Mouse (Mus musculus): ENCODE results near the gene Plin3.

Plin3 gene

DNA sequence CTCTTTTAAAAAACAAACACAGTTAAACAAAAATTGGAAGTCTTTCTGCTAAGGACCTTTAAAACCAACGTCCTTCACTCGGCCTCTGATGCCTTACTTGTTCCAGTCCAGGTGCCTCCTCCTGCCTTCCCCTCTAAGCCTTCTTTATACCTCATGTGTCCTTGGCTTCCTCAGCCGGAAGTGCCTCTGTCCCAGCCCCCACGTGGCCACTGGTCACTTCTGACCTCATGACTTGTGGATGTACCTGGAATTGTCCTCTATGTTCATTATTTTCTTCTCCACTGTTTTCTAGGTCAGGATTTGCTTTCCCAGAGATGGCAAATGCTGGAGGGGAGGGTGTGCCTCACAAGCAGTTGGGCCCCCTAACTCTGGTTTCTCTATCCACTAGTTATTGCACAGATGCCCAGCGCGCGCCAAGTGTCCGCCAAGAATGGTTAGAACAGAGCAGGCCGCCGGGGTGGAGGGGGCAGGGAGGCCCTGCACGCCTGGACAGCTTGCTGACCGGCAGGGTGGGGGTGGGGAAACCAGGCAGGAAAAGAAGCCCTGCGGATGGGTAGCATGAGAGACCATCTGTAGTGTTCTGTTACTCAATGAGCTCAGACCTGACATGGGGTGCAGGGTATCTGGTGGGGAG, 9.8 kb upstream of the Plin3 start:
- DNase-seq (ENCODE audit: low read depth, low spot score): no peak

DNA sequence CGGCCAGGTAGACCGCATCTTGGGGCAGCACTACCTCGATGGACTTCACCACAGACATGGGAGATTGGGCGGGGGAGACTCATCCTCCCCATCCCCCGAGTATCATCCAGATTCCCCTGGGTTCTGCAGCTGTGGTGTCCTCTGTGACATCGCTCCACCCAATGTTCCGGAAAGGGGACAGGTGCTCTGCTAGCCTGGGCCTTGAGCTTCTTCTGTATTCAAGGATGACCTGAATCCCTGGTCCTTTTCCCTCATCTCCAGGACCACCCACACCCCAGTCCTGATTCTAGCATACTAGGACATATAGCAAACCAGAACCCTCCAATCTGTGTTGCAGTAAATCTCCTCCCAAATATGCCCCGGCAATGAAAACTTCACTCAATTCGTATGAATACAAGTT, 7.5 kb upstream of the Plin3 start, which contains the start of gene Arrdc5:
TSS of gene Arrdc5 (minus strand) at position 101 of the 400 bp plus-strand sequence.
- no peak for DNase-seq (ENCODE audit: low read depth, low spot score)

DNA sequence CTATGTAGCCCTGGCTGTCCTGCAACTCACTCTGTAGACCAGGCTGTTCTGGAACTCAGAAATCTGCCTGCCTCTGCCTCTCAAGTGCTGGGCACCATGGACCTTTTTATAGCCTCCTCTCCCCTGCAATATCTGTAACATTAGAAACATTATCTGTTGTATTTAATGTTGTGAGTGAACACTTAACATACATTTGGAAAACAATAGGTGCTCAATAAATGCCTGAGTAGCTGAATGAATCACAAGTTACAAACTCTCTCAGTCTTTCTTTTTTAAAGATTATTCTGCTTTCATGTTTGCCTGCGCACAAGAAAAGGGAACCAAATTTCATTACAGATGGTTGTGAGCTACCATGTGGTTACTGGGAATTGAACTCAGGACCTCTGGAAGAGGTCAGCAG, 5.6 kb upstream of the Plin3 start:
- no peak for DNase-seq (ENCODE audit: low read depth, low spot score)

DNA sequence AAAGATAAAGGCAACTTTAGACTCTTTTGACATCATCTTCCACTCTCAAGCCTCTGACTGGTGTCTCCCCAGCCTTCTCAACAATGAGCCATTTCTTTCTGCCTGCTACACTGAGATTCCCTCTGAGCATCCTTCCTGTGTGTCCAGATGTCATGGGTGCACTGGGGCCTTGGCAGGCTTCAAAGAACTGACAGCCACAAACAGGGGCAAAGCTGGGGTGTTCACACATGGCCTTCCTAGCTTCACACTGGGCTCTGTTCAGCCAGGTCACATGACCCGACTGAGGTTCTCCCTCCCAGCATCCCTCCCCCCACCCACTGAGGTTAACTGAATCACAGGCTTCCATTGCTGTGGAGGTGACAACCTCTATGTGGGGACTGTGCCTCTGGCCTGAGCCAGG, 3.5 kb upstream of the Plin3 start:
- DNase-seq (ENCODE audit: low read depth, low spot score): no peak

DNA sequence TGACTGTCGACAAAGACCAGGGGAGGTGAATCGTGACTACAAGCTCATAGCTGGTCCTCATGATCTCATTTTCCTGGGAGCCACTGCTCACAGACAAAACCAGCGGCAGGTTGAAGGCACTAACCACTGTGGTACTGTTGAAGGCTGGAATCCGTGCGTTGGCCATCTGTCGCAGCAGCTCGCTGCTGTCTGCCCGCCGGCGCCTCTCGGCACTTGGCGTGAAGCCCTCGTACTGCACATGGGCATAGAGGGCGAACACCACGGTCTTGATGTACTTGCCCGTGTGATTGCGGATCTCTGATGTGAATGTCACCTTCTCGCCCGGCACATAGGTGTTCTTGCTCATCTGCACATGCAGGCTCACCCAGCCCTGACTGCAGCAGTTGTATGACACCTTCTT, 1.6 kb upstream of the Plin3 start:
- no peak for DNase-seq (ENCODE audit: low read depth, low spot score)

DNA sequence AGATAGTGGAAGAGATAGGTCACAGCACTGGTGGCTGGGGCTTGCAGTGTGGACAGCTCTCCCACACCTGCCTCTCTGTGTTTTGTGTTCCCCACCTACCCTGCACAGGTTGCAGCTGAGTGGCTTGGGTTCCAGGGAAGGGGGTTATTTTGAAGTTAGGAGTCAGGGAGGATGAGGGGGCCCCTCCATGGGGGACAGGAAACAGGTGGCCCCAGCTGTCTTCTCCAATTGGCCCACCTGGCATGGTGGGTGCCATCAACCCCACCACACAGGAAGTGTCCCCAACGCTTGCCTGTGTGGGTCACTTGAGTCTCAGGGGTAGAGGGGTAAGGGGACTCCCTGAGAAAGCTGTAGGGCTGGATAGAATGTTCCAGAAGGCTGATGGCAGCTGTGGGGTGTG, 618 bp upstream of the Plin3 start:
- DNase-seq (ENCODE audit: low read depth, low spot score): no peak

DNA sequence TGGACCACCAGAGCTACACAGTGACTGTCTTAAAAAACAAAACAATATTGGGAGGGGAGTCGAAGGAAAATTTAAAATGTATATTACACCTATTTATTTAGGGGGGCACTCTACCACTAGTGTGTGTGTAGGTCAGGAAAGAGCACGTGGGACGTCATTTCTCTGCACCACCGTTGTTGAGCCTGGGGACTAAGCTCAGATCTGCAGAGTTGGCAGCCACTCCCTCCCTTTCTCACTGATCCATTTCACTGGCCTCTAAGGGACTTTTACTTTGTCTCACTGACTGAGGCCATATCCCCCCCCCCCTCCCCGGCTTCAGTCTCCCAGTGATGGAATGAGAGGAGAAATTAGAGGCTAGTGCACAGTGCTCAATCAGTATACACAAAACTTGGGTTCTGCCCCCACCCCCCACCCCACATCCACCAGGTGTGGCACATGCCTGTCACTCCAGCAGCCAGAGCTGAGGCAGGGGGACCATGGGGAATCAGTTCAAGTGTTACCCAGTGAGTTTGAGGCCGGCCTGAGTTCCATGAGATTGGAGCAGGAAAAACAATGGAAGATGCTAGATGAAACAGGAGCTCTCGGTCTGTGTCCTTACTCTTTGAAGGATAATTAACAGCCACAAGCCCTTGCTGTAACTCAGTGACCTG, 722 bp downstream of the Plin3 start:
- no peak for DNase-seq (ENCODE audit: low read depth, low spot score)

DNA sequence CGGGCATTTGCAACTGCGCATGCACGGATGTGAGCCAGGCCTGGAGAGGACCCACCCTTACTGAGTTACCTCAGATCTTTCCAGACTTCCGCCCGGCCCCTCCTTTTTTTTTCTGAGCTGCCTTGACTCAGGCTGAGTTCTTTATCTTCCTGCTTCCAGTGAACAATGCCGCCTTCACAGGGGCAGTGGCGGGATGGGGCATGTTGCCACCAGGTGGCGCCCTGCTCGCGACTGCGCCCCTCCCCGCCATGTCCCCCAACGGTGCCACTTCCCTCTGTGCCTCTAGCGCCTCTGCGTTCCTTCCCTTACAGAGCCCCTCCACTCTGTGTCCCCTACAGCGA, 1.5 kb downstream of the Plin3 start:
- peak; percentile 68 for DNase-seq (ENCODE audit: low read depth, low spot score)

DNA sequence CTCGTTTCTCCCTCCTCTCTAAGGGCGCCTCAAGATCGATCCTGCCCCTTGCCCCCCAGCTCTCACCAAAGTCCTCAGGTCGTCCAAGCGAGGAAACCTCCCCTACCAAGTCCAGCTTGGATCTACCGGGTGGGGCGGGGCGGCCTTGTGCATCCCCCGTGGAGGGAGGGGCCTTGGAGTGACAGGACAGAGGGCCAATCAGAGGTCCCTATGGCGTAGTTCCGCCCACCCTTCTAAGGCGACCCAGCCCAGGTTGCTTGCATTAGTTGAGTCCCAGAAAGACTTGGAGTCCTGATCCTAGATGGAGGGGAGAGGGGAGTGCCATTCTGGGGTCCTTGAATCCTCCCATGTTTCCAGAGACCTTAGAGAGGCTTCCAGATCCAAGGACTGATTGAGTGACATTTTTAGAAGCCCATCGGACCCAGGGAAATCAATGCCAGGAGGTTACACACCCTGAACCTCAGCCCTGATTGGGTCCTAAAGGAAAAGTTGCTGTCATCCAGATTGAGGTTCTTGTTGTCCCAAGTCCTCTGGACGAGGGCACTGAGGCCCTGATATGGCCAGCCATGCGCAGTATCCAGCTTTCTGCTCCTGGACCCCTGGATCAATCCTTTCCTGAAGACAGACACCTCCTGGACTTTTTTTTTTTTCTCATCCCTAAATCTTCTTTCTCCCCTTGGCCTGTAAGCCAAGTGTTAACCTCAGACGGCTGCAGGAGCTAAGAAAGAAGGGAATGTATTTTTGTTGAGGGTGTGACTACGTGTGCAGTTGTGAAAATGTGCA, 2.1 kb downstream of the Plin3 start:
- DNase-seq (ENCODE audit: low read depth, low spot score): peak; percentile 74

DNA sequence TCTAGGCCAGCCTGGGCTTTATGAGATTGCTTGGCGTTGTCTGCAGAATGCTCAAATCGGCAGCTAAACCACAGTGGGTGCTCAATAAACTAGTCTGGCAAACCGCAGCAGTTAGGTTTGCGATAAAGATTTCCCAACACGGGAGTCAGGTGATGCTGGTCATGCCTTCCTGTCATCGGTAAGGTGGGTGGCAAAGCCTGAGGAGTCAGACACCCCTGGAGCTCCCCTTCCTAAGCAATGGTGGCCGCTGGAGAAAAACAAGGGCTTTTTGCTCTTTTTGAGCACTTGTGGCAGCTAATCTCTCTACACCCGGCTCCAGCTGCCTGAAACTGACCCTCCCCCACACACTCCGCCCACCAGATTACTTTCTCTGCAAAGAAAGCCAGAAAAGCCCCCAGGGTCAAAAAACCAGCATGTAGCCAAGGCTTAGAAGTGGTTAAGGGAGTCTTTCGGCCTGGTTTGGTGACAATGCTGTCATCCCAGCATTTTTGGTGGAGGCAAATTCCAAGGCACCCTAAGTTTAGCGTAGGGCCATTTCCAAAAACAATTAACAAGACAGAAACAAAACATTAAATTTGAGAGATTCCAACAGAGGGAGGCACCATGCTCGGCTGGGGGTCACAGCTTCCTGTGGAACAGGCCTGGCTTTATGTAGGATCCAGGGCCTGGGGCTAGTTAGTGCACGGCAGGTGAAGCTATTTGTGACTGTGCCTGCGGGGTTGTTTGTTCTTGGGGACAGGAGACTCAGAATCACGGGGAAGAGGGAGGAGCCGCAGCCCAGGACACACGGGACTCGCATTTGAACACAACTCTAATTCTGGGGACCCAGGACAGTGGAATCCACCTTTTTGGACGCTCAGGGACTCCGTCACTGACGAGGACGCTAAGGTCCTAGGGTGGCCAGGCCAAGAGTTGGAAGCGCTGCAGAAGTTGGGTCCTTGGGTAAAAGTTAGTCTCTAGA, 3.0 kb downstream of the Plin3 start:
- DNase-seq (ENCODE audit: low read depth, low spot score): no peak

DNA sequence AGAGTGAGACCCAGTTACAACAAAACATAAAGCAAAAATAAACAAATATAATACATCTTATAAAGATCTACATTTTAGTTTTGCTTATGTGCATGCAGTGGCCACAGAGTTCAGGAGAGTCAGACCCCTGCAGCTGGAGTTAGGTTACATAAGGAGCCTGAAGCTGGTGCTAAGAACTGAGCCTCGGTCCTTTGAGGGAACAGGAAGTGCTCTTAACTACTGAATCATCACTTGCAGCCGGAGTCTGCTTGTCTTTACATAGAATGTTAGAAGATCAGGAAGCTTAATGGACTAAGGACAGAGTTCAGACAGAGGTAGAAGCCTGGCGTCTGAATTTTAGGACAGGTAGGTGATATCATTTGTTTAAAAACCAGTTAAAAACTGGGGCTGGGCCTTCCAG, 3.8 kb downstream of the Plin3 start:
- no peak for DNase-seq (ENCODE audit: low read depth, low spot score)

DNA sequence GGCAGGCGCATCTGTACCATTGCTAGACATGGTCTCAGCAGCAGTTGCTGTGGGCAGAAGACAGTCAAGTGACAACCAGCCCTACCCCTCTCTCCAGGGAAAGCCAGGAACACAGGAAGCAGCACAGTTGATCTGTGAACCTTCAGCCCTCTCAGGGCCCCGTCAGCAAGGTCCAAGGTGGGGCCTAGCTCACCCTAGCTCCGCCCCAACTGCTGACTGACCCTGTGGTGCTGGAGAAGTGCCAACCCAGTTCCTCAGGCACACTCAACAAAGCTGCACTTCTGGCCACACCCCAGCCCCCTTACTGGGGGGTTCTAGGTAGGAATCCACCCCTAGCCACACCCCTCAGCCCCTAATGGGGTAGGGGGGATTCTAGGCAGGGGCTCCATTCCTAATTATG, 4.8 kb downstream of the Plin3 start:
- no peak for DNase-seq (ENCODE audit: low read depth, low spot score)

DNA sequence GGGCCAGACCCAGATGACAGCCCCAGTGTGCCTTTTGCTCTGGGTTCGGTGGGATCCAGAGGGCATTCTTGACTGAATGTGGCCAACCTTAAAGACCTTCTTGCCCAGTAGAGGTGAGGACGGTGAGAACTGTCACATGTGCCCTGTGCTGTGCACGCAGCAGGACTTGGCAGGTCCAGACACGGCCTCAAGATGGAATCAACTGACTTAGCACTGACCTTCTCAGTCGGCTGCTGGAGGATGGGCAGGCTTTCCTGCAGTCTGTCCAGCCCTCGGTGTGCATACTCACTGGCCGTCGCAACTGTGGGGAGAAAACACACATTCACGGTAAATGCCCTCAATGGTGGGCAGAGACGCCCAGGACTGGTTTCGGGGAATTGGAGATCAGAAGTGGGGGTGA, 6.7 kb downstream of the Plin3 start:
- no peak for DNase-seq (ENCODE audit: low read depth, low spot score)

DNA sequence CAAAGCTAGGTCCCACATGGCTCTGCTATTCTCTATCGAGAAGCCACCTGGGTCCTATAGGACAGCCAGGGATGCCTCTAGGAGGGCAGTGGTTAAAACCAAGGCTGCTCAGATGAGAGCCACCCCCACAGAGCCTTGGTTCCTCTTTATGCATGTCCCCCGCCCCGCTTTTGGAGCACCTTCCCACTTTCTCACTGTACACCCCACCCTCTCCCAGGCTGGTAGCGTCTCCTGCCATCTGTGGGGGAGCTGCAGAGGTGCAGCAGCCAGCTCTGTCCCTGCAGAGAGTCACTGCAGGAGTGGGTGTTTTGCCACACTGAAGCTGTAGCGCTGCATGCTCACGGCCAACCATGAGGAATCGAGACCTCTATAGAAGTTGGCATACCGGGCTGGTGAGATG, 9.4 kb downstream of the Plin3 start:
- no peak for DNase-seq (ENCODE audit: low read depth, low spot score)

DNA sequence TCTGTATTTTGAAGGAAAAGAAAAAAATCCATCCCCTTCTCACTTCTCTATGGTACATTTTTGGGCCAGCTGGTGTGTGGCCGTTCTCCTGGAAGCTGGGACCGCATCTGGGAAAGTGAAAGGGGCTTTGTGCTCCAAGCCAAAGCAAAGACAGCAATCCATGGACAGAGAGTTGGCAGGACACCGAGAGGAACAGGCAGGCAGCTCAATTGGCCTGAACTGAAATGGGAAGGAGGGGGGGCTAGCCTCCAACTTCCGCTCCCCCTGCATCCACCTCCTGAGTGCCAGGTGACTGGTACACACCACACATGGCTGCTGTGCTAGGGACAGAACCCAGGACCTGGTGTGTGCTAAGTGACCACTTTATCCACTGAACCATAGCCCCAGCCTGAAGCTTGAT, 9.9 kb downstream of the Plin3 start:
- DNase-seq (ENCODE audit: low read depth, low spot score): no peak

DNA sequence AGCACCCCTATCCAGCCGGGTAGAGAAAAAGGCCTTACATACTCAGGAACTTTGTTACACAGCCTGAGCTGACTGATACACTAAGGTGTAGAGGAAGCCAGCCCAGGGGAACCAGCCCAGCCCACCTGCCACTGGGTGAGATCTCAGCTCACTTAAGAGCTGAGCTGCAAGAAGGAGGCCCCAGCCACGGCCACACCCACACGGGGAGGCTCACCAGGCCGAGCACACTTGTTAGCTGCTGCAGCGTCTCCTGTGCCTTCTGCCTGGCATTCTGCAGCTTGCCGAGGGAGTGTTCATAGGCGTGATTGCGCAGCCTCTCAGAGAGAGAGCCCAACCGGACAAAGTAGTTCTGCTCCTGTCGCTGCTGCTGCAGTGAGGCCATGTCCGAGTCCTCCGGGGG, 11.5 kb downstream of the Plin3 start:
- no peak for DNase-seq (ENCODE audit: low read depth, low spot score)

DNA sequence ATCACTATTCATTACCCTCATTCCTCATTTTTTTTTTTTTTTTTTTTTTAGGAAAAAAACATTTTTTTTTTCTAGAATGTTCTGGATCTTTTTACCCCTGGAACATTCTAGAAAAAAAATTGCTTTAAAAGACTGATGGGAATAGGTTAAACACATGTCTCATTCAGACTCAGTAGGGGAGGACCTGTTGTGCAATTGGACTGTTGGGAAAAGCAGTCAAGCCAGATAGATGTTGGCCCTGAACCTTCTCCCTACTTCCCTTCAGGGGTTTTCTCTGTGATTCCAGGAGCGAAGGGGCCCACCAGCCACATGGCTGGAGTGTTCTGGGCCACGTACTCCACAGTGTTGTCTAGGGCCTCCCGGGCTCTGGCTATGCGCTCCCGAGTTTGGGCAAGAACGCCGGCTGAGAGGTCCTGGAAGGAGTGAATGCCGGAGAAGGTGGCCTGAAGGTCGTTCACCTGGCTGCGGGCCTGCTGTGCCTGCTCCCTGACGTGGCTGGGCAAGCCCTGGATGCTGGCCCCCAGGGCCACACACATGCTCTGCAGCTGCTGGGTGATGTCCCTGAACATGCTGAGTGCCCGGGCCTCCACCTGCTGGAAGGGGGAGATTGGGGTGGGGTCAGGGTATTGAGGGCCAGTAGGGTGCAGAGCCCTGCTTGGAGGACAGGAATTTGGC, 13.1 kb downstream of the Plin3 start:
- no peak for DNase-seq (ENCODE audit: low read depth, low spot score)

DNA sequence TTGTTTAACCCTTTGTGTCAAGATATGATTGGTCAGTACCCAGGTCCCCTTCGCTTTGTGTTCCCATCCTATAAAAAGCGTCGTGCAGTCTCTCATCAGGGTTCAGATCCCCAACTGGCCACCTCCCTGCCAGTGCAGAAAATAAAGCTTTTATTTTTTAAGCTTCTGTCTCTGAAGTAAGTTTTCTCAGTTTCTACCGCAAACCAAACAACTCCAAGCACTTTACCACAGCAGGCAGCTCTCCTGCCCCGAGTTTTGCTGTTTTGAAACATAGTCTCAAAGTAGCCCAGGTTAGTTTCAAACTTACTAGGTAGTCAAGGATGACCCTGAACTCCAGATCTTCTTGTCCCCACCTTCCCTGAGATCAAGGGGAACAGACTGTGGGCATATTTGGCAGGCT, 14.3 kb downstream of the Plin3 start:
- no peak for DNase-seq (ENCODE audit: low read depth, low spot score)

DNA sequence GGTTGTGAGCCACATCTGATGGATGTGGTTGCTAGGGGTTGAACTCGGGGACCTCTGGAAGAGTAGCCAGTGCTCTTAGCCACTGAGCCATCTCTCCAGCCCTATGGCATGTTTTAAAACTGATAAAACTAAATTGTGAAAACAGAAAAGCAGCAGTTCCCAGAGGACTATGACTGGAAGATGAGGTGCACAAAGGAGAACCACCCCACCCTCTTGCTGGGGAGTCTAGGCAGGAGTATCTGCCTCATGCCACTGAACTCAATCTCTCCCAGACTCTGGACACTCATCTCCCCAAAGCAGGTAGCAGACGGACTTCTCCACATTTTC, 15.1 kb downstream of the Plin3 start:
- no peak for DNase-seq (ENCODE audit: low read depth, low spot score)

DNA sequence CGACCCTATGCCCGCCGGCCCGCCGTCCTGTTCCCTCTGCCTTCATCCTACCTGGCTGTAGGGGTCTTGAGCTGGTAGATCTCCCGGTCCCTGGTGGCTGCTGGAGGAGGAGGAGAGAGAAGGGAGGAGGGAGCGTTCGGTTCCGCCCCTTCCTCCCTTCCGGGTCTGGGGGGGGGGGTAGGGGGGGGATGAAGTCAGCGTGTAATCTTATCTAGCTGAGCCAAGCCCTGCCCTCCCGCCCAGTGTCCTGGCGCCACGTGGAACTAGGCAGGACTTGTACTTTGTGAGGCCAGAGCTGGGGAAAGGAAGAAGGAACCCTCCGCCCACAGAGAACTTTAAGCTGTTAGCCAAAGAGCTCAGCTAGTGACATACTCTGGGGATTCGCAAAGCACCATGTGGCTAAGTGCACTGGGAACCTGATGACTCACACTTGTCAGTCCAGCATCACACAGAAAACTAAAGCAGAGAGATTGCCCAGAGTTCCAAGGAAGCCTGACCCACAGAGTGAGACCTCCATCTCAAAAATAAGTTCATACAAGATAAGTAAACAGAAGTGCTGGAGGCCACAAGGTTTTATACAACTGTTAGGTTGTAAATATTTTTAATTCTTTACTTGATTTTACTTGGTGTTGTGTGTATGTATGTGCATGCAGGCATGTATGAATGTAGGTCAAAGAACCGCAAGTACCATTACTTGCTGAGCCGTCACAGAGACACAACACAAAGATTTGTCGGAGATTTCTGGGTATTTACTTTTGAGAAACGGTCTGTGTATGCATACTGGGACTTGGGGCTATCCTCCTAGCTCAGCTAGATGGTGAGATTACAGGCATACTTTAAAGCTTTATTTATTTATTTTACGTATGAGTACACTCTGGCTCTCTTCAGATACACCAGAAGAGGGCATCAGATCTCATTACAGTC, 15.8 kb downstream of the Plin3 start, which contains the start of gene Ticam1:
TSS of gene Ticam1 (minus strand) at position 144 of the 924 bp plus-strand sequence.
- peak; percentile 65 for DNase-seq (ENCODE audit: low read depth, low spot score)
